Mouse (Mus musculus) ES-E14 (cell line): Measurements from ENCODE around the gene Lemd2.

Experiments
- CHD2 ChIP-seq: IDR thresholded peaks from 2 replicates; pipeline ENCODE4 v1.6.1; 2014; ENCODE audit warnings: mild to moderate bottlenecking, low read depth, low read length, inconsistent platforms
- HCFC1 ChIP-seq: IDR thresholded peaks from 2 replicates; pipeline ENCODE4 v1.6.1; 2012; ENCODE audit warnings: low read length, inconsistent platforms, borderline replicate concordance; ENCODE audit not compliant: insufficient read depth
- MAFK ChIP-seq: IDR thresholded peaks from 2 replicates; pipeline ENCODE4 v1.6.1; 2014; ENCODE audit warnings: mild to moderate bottlenecking, low read depth, low read length, inconsistent platforms; ENCODE audit not compliant: insufficient read depth
- ZNF384 ChIP-seq: IDR thresholded peaks from 2 replicates; pipeline ENCODE4 v1.6.1; 2012; ENCODE audit warnings: low read depth, low read length, inconsistent platforms

- TF ChIP-seq HCFC1 = no peak
- TF ChIP-seq CHD2 = no peak
- no peak for TF ChIP-seq ZNF384
- TF ChIP-seq MAFK = no peak
Observed at GRCm38 (mm10) chr17:27176287-27176686, 28.0 kb downstream of the Lemd2 start.
